Mouse (Mus musculus) heart, adult 2 months (tissue): ENCODE results near the gene Gpm6a.

Experiments
- CTCF ChIP-seq: fragments of 200-600 bp; IDR thresholded peaks from 2 replicates; pipeline ENCODE4 v1.8.1; 2022; ENCODE audit warnings: antibody characterized with exemption, mild to moderate bottlenecking, moderate library complexity
- EP300 ChIP-seq: fragments of 200-500 bp; IDR thresholded peaks from 2 replicates; pipeline ENCODE4 v1.6.1; 2011; ENCODE audit warnings: low read depth, low read length, control low read depth; ENCODE audit not compliant: insufficient read depth
- POLR2A ChIP-seq: fragments of 200-500 bp; IDR thresholded peaks from 2 replicates; pipeline ENCODE4 v1.6.1; 2011; ENCODE audit warnings: mild to moderate bottlenecking, low read depth, low read length, control low read depth; ENCODE audit not compliant: insufficient read depth

DNA sequence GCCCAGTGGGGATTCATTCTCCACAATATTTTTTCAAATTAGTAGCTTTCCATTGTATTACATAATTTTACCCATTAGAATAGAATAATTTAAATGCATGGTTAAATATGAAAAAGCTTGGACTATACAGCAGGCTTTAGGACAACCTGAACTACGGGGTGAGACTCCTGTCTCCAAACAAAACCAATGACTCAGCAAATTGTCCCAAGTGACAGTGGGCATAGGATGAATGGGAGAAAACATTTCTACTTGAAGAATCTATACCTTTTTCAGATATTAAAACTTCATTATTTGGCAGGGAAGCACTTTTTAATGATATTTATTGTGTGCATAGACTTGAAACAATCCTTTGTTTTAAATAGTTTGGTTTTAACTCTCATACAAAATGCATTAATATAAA, 41.0 kb downstream of the Gpm6a start:
- TF ChIP-seq EP300 = no peak
- TF ChIP-seq CTCF = no peak
- TF ChIP-seq POLR2A = no peak
